Comparison of ENCODE assay signal across 35 mouse cellular contexts in the genomic region with DNA sequence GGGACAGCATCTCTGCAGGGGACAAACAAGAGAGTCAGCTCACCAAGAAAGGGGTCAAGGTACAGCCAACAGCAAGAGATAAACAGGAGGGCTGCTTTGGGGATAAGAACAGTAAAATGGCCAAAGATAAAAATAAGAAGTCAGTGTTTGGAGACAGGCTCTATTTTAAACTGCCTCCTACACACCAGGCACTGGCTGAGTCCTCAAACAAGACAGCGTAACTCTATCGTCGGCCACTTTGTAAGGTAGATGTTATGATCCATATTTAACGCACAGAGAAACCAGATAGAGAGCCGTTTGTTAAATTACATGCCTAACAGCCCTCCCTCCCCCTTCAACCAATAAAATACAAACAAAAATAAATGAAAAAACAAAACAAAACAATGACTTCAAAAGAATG. TPM values are rescaled to one million over a fixed set of nuclear protein-coding genes. Genes with fewer than 3 reads are reported as not detected.
"Had no signal": no experiment of that assay in that cellular context is flagged by ENCODE, and none has a peak within 500 bp of the region (broad histone marks: within the 10 kb centered on the region; RNA-seq: fewer than 3 reads in every experiment).

No protein-coding gene starts in this region.

- DNase-seq: gastrocnemius, postnatal 14 days; gastrocnemius, postnatal 36 days; heart, adult 18-20 months; heart, postnatal 10 days; heart, postnatal 4 days; kidney, adult 18-20 months; kidney, adult 8-10 months; kidney, postnatal 10 days; kidney, postnatal 4 days; liver; liver, embryonic 13.5 days had no signal

- H3K9ac ChIP-seq: heart, embryonic 12.5 days; hindbrain, embryonic 12.5 days; intestine, embryonic 15.5 days; limb, embryonic 12.5 days; liver, embryonic 13.5 days; liver, embryonic 15.5 days had no signal

- H3K27ac ChIP-seq: heart, embryonic 10.5 days; hindbrain, embryonic 10.5 days; hindbrain, embryonic 12.5 days; intestine, embryonic 15.5 days; limb, embryonic 10.5 days; limb, embryonic 12.5 days; liver, embryonic 13.5 days; liver, embryonic 15.5 days had no signal

- H3K9me3 ChIP-seq: heart, embryonic 10.5 days; hindbrain, embryonic 12.5 days; intestine, embryonic 15.5 days; limb, embryonic 10.5 days; liver, embryonic 15.5 days had no signal

- H3K27me3 ChIP-seq: heart, embryonic 12.5 days; hindbrain, embryonic 12.5 days; intestine, embryonic 15.5 days had no signal

- H3K4me2 ChIP-seq: heart, embryonic 12.5 days; hindbrain, embryonic 12.5 days; intestine, embryonic 15.5 days; limb, embryonic 12.5 days; liver, embryonic 11.5 days; liver, embryonic 13.5 days; liver, embryonic 15.5 days had no signal

- ATAC-seq: forebrain, embryonic 16.5 days; hindbrain, embryonic 16.5 days; inflammation-experienced regulatory T-cells, adult 6 months; intestine, embryonic 15.5 days; intestine, postnatal 0 days had no signal

- H3K4me1 ChIP-seq: liver, embryonic 13.5 days; liver, embryonic 15.5 days had no signal

- H3K4me3 ChIP-seq: heart, embryonic 10.5 days; heart, embryonic 12.5 days; hindbrain, embryonic 10.5 days; hindbrain, embryonic 12.5 days; intestine, embryonic 15.5 days; limb, embryonic 10.5 days; limb, embryonic 12.5 days; liver, embryonic 13.5 days; liver, embryonic 15.5 days had no signal

- H3K36me3 ChIP-seq: liver, embryonic 13.5 days; liver, embryonic 15.5 days had no signal

RNA-seq across cellular contexts. Expression of a gene that starts 10.5 kb away (rescaled TPM):
- total RNA-seq: granulocyte monocyte progenitor cell, adult 5-6 weeks had no signal

RNA-seq across cellular contexts. Expression of a gene that starts 50.4 kb away (rescaled TPM):
- total RNA-seq: gastrocnemius, adult 8-10 months; gastrocnemius, postnatal 14 days; gastrocnemius, postnatal 36 days; granulocyte monocyte progenitor cell, adult 5-6 weeks; heart, adult 18-20 months; heart, adult 8-10 months; heart, postnatal 10 days; heart, postnatal 25 days; heart, postnatal 4 days; layer of hippocampus, adult 8-10 months; layer of hippocampus, postnatal 10 days; layer of hippocampus, postnatal 25 days; left cerebral cortex, adult 8-10 months; left cerebral cortex, postnatal 14 days; left cerebral cortex, postnatal 36 days had no signal
- polyA plus RNA-seq: heart, embryonic 14.5 days; hindbrain, embryonic 16.5 days had no signal
